12 mouse cellular contexts compared by ENCODE assay signal in the genomic region with DNA sequence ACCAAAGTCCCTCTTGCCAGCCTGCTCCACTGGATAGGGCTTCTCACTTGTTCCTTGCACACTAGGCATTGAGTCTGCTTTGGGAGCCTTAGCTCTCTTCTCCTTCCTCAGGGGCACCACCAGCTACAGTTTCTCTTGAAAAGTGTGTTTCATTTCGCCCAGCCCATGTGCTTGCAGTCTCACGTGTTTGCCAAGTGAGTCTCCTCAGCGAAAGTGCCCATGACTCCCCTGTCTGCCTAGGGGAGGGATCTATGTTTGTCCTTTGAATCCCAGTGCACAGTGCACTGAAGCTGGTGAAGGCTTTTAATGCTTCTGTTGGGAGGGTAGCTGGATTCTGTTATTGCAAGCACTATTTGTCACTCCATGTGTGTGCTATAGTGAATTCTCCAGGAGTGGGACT.
DNase-seq lines count a peak whose midpoint lies in the region; ATAC-seq and TF ChIP-seq lines count a peak whose summit lies in the region.
"Had no signal": no experiment of that assay in that cellular context is flagged by ENCODE, and none has a peak within 500 bp of the region (broad histone marks: within the 10 kb centered on the region; RNA-seq: fewer than 3 reads in every experiment).

No protein-coding gene starts in this region.

- no peak overlapping the region for H3K4me3 ChIP-seq in forebrain, embryonic 16.5 days (replicated peaks; ENCODE audit: low read length)
- H3K4me3 ChIP-seq in forebrain, embryonic 13.5 days = no peak overlapping the region
- H3K4me3 ChIP-seq in kidney, adult 2 months (ENCODE audit: insufficient read depth, low read depth, low read length) = peak overlapping the region; percentile 4; the same call in 1 of the 2 replicates
- no peak overlapping the region for H3K4me3 ChIP-seq in kidney, embryonic 16.5 days (ENCODE audit: low read length)
- no peak overlapping the region for H3K4me3 ChIP-seq in intestine, embryonic 15.5 days (replicated peaks)
- H3K4me3 ChIP-seq in liver, embryonic 15.5 days (replicated peaks) = no peak overlapping the region

- DNase-seq in kidney, adult 2 months = peak; percentile 61
- DNase-seq in adipocyte (ENCODE audit: low spot score) = no peak
- no peak for DNase-seq in ovary, postnatal 14 days (ENCODE audit: low spot score)
- DNase-seq: cerebellum, postnatal 25 days; gastrocnemius, postnatal 10 days; right cerebral cortex, adult 18-20 months had no signal

- WGBS in forebrain, embryonic 16.5 days = 72% methylated on average over 3 of the region's 3 CpGs
- WGBS in forebrain, embryonic 13.5 days = 81% methylated on average over 3 of the region's 3 CpGs
- 49% methylated on average over 3 of the region's 3 CpGs for WGBS in kidney, adult 2 months
- 79% methylated on average over 3 of the region's 3 CpGs for WGBS in kidney, embryonic 16.5 days
- 58% methylated on average over 3 of the region's 3 CpGs for WGBS in intestine, embryonic 15.5 days
- 67% methylated on average over 3 of the region's 3 CpGs for WGBS in liver, embryonic 15.5 days (ENCODE audit: insufficient replicate concordance)

- ATAC-seq in forebrain, embryonic 16.5 days = 0 out of 2 replicates have a peak, but pooled peaks have one; percentile 1
- ATAC-seq in forebrain, embryonic 13.5 days = no peak
- ATAC-seq in kidney, embryonic 16.5 days (ENCODE audit: low FRiP score, low TSS enrichment) = no peak
- peak; percentile 72 for ATAC-seq in intestine, embryonic 15.5 days
- ATAC-seq in liver, embryonic 15.5 days (ENCODE audit: insufficient read depth) = no peak

- no peak overlapping the region for H3K4me2 ChIP-seq in forebrain, embryonic 16.5 days (ENCODE audit: low read length)
- H3K4me2 ChIP-seq in forebrain, embryonic 13.5 days = no peak overlapping the region
- no peak overlapping the region for H3K4me2 ChIP-seq in kidney, embryonic 16.5 days (replicated peaks; ENCODE audit: low read depth, low read length)
- H3K4me2 ChIP-seq in intestine, embryonic 15.5 days (replicated peaks) = no peak overlapping the region
- H3K4me2 ChIP-seq in liver, embryonic 15.5 days = no peak overlapping the region

- H3K36me3 ChIP-seq in forebrain, embryonic 16.5 days (ENCODE audit: control insufficient read depth, insufficient read depth) = no peaks in the 10 kb centered on the region
- no peaks in the 10 kb centered on the region for H3K36me3 ChIP-seq in forebrain, embryonic 13.5 days (ENCODE audit: poor library complexity, severe bottlenecking)
- no peaks in the 10 kb centered on the region for H3K36me3 ChIP-seq in kidney, adult 2 months (ENCODE audit: control insufficient read depth, insufficient read depth, low read length)
- H3K36me3 ChIP-seq in kidney, embryonic 16.5 days (ENCODE audit: insufficient read depth, low read length) = no peaks in the 10 kb centered on the region
- no peaks in the 10 kb centered on the region for H3K36me3 ChIP-seq in intestine, embryonic 15.5 days
- H3K36me3 ChIP-seq in liver, embryonic 15.5 days (replicated peaks) = no peaks in the 10 kb centered on the region

- no peak overlapping the region for H3K27ac ChIP-seq in forebrain, embryonic 16.5 days (ENCODE audit: low read length)
- no peak overlapping the region for H3K27ac ChIP-seq in forebrain, embryonic 13.5 days
- H3K27ac ChIP-seq in kidney, adult 2 months (ENCODE audit: insufficient read depth, low read depth, low read length) = peak overlapping the region; percentile 51
- no peak overlapping the region for H3K27ac ChIP-seq in kidney, embryonic 16.5 days (ENCODE audit: low read length)
- H3K27ac ChIP-seq in intestine, embryonic 15.5 days = no peak overlapping the region
- H3K27ac ChIP-seq in liver, embryonic 15.5 days (replicated peaks) = peak overlapping the region; percentile 63
- H3K27ac ChIP-seq: macrophage had no signal

- H3K4me1 ChIP-seq in forebrain, embryonic 16.5 days (replicated peaks; ENCODE audit: control insufficient read depth, insufficient read depth, low read length) = peaks cover 31% of the 10 kb centered on the region
- H3K4me1 ChIP-seq in forebrain, embryonic 13.5 days = peaks cover 26% of the 10 kb centered on the region
- H3K4me1 ChIP-seq in kidney, adult 2 months (ENCODE audit: control insufficient read depth, insufficient read depth, low read length) = peaks cover 6% of the 10 kb centered on the region; the same call in 1 of the 2 replicates
- peaks cover 4% of the 10 kb centered on the region; the same call in 1 of the 2 replicates for H3K4me1 ChIP-seq in kidney, embryonic 16.5 days (ENCODE audit: insufficient read depth, low read length)
- peaks cover 3% of the 10 kb centered on the region; the same call in 1 of the 2 replicates for H3K4me1 ChIP-seq in intestine, embryonic 15.5 days (replicated peaks)
- H3K4me1 ChIP-seq in liver, embryonic 15.5 days (replicated peaks) = peaks cover 63% of the 10 kb centered on the region

- H3K27me3 ChIP-seq in forebrain, embryonic 16.5 days (replicated peaks; ENCODE audit: control insufficient read depth, insufficient read depth, low read length) = no peaks in the 10 kb centered on the region
- H3K27me3 ChIP-seq in forebrain, embryonic 13.5 days = no peaks in the 10 kb centered on the region
- H3K27me3 ChIP-seq in kidney, adult 2 months (replicated peaks; ENCODE audit: control insufficient read depth, insufficient read depth, low read length) = no peaks in the 10 kb centered on the region
- H3K27me3 ChIP-seq in kidney, embryonic 16.5 days (ENCODE audit: insufficient read depth, low read length) = no peaks in the 10 kb centered on the region
- H3K27me3 ChIP-seq in intestine, embryonic 15.5 days (replicated peaks) = no peaks in the 10 kb centered on the region
- no peaks in the 10 kb centered on the region for H3K27me3 ChIP-seq in liver, embryonic 15.5 days

- TF ChIP-seq POLR2A in kidney, adult 2 months (IDR thresholded peaks at IDR 0.05; ENCODE audit: low read depth, low read length) = no peak

- H3K9me3 ChIP-seq in forebrain, embryonic 16.5 days (ENCODE audit: control insufficient read depth, low read length) = no peaks in the 10 kb centered on the region
- H3K9me3 ChIP-seq in forebrain, embryonic 13.5 days (replicated peaks) = no peaks in the 10 kb centered on the region
- H3K9me3 ChIP-seq in kidney, embryonic 16.5 days (ENCODE audit: low read length) = no peaks in the 10 kb centered on the region
- H3K9me3 ChIP-seq in intestine, embryonic 15.5 days = no peaks in the 10 kb centered on the region
- H3K9me3 ChIP-seq in liver, embryonic 15.5 days (replicated peaks) = no peaks in the 10 kb centered on the region

- no peak overlapping the region for H3K9ac ChIP-seq in forebrain, embryonic 16.5 days (replicated peaks; ENCODE audit: low read depth, low read length)
- H3K9ac ChIP-seq in forebrain, embryonic 13.5 days = no peak overlapping the region
- no peak overlapping the region for H3K9ac ChIP-seq in kidney, embryonic 16.5 days (replicated peaks; ENCODE audit: low read length)
- H3K9ac ChIP-seq in intestine, embryonic 15.5 days = no peak overlapping the region
- no peak overlapping the region for H3K9ac ChIP-seq in liver, embryonic 15.5 days

- TF ChIP-seq CTCF in kidney, adult 2 months (conservative IDR thresholded peaks at IDR 0.05; ENCODE audit: insufficient read depth, insufficient read length, low read depth, low read length) = no peak

Comparison
In these comparisons a context has a peak if more than half of its experiments do, and no peak if none do; other contexts are left out.
1. ATAC-seq: peak in forebrain, embryonic 16.5 days (single experiment) and intestine, embryonic 15.5 days (single experiment); none in forebrain, embryonic 13.5 days (single experiment), kidney, embryonic 16.5 days (single experiment) and liver, embryonic 15.5 days (single experiment).
2. H3K27ac ChIP-seq: peak in kidney, adult 2 months (single experiment) and liver, embryonic 15.5 days (single experiment); none in forebrain, embryonic 16.5 days (single experiment), forebrain, embryonic 13.5 days (single experiment), kidney, embryonic 16.5 days (single experiment) and intestine, embryonic 15.5 days (single experiment).